Mouse (Mus musculus) layer of hippocampus, adult 2 months (tissue): ENCODE measurements around the gene Sacm1l. TPM values are rescaled to one million over a fixed set of nuclear protein-coding genes. Genes with fewer than 3 reads are reported as not detected.

Experiments
- DNase-seq, 2 experiments: peaks; one replicate each; pipeline ENCODE4 v3.0.0; 2022; ENCODE audit warnings: low spot score in 2 of 2
- H3K27ac ChIP-seq: fragments of 200-600 bp; 2 replicates; pipeline ENCODE4 v1.8.1; 2022
- H3K4me3 ChIP-seq: fragments of 200-600 bp; 2 replicates; pipeline ENCODE4 v1.8.1; 2022; ENCODE audit warnings: mild to moderate bottlenecking
- CTCF ChIP-seq: fragments of 200-600 bp; conservative IDR thresholded peaks from 2 replicates; pipeline ENCODE4 v1.8.1; 2022; ENCODE audit warnings: antibody characterized with exemption, mild to moderate bottlenecking, moderate library complexity
- total RNA-seq, 2 experiments: library from RNA; stranded (reverse); gene quantifications; 2 replicates each; pipeline ENCODE4 v1.2.3; 2021

The Sacm1l gene
- total RNA-seq, 2 experiments from 2014 or later: 53.7 to 56.8 TPM

- H3K4me3 ChIP-seq: no peak within 1 kb of the TSS
- no peak for TF ChIP-seq CTCF
- H3K27ac ChIP-seq: no peak within 1 kb of the TSS
- DNase-seq: no peak
Measured at GRCm38 (mm10) chr9:123632281-123632680, 102.7 kb downstream of the Sacm1l start, which contains the start of gene Slc6a20b. Gene Slc6a20b, minus strand, starts transcription at chr9:123632565.

DNA sequence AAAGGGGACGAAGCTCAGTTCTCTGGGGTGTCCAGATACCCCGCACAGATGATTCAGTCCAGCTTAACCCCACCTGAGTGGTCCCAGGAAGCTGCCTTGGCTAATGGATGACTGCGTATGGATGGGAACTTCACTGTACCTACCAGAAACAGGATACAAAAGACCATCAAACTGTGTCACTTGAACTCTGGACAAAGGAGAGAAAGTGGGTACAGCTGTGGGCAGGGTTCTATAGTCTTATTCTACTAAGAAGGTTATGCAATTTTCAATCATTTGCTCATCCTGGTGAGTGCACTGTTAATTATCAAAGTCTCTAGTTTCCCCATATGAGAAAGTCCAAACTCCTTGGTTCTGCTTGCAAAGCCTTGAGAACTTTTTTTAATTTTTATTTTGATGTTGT, 103.4 kb downstream of the Sacm1l start:
- H3K4me3 ChIP-seq: no peak overlapping the region
- no peak overlapping the region for H3K27ac ChIP-seq
- no peak for DNase-seq
- no peak for TF ChIP-seq CTCF

DNA sequence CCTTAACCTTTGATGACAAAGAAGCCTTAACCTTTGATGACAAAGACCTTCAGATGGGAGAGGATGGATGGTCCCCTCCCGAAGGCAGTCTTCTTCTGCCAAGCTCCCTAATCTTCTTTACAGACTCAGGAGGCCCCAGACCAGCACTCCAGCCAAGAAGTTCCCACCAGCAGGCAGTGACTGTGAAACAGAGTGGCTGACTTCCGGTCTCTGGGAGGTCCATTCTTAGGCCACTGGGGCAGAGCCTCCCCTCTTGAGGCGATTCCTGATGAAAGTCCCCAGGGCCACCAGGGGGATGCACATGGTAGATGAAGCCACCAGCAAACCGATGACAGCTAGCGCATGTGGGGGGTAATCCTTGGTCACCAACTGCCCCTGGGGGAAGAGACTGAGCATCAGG, 107.2 kb downstream of the Sacm1l start:
- Histone ChIP-seq H3K4me3 (no peak overlapping the region), H3K27ac (no peak overlapping the region)
- no peak for DNase-seq
- no peak for TF ChIP-seq CTCF

GRCm38 (mm10) chr9:123638231-123638630, 108.7 kb downstream of the Sacm1l start:
- no peak overlapping the region for H3K27ac ChIP-seq
- no peak for DNase-seq
- no peak for TF ChIP-seq CTCF
- H3K4me3 ChIP-seq: no peak overlapping the region

DNA sequence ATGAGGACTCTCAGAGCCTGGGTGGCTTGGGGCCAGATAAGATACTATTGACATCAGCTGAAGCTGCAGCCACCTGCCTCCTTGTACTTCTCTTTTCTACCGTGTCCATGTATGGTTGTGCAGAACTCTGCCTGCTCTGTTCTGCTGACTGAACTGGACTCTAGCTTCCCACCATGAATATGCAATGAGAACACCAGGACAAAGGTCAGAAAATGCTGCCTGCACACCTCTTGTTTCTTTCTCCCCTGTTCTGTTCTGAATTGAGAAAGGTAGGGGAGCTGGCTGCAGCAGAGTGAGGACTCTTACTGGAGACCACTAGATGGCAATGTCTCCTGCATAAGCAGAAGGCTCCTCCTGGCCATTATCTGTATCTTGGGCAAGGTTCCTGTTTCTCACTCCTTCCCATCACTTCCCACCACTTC, 109.1 kb downstream of the Sacm1l start:
- DNase-seq: peak; percentile 25 to 49
- peak; percentile 91 for TF ChIP-seq CTCF
- Histone ChIP-seq H3K4me3 (no peak overlapping the region), H3K27ac (no peak overlapping the region)

DNA sequence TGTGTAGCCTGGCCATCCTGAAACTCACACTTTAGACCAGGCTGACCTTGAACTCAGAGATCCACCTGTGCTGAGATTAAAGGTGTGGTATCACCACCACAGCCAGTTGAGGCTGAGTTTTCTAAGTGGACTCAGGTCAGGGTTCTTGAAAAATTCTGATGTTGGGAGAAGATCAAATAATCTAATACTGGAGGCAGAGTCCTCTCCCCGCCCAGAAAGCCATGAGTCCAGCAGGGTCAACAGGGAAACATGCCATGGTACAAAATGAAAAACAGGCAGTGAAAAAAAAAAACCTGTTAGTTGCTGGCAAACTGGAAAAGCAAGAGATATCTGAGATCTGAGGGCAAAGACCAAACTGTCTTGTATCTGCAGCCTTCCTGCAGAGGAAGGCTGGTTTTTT, 110.5 kb downstream of the Sacm1l start:
- H3K4me3 ChIP-seq: no peak overlapping the region
- no peak for DNase-seq
- TF ChIP-seq CTCF: no peak
- H3K27ac ChIP-seq: no peak overlapping the region

Other genes with a start within 250 kb of the Sacm1l start
- 100 to 1,000 TPM in 1 of 2 experiments, 10 to 100 TPM in 1; 74.0 to 101 TPM for gene Lars2, start 162.8 kb upstream of the Sacm1l start, total RNA-seq
- gene Limd1, start 51.1 kb upstream of the Sacm1l start, total RNA-seq: 1 to 10 TPM; 5.7 to 7.6 TPM
- under 1 TPM; 0.22 to 0.51 TPM for gene Slc6a20b, start 102.8 kb downstream of the Sacm1l start, total RNA-seq
- gene Ccr9, start 148.7 kb downstream of the Sacm1l start, total RNA-seq: under 1 TPM in 1 of 2 experiments, not detected in 1; 0.15 TPM
- gene Slc6a20a, start 149.1 kb downstream of the Sacm1l start, total RNA-seq: 10 to 100 TPM; 11.5 to 15.7 TPM
- 10 to 100 TPM; 62.4 to 69.3 TPM for gene Lztfl1, start 187.9 kb downstream of the Sacm1l start, total RNA-seq